Mouse (Mus musculus): Measurements from ENCODE around the gene Ccdc57.

Gene Ccdc57

GRCm38 (mm10) chr11:120959564-120959963 lies 26.9 kb upstream of the Ccdc57 start:
- POLR2A ChIA-PET: interaction anchor here in 3 of 4 experiments (0.6 to 9.6 kb wide), 11 partner anchors 9 to 73 kb away, joined by 3 to 85 read pairs (median 8); partner anchors contain the start of gene Slc16a3 (in 2 of the 3)

GRCm38 (mm10) chr11:120959066-120959465 lies 26.4 kb upstream of the Ccdc57 start:
- CTCF ChIA-PET: no interaction called here
- POLR2A ChIA-PET: interaction anchor here in 3 of 4 experiments (0.9 to 9.6 kb wide), 7 partner anchors 8 to 56 kb away, joined by 3 to 85 read pairs (median 15); partner anchors contain the start of genes Slc16a3 (in 2 of the 3) and Csnk1d (in 1 of the 3)

More at GRCm38 (mm10) chr11:120959564-120959963, 26.9 kb upstream of the Ccdc57 start:
- CTCF ChIA-PET: interaction anchor here in 1 of 4 experiments (1.2 kb wide), 1 partner anchor 54 kb away, joined by 3 read pairs; no protein-coding TSS in a partner anchor

GRCm38 (mm10) chr11:120957731-120958257 lies 25.1 kb upstream of the Ccdc57 start:
- ChIA-PET CTCF (interaction anchor here in 2 of 4 experiments (0.6 to 1.0 kb wide), 2 partner anchors 40 to 54 kb away, joined by 3 to 6 read pairs; no protein-coding TSS in a partner anchor), POLR2A (interaction anchor here in 3 of 4 experiments (0.7 to 4.7 kb wide), 9 partner anchors 7 to 229 kb away, joined by 3 to 50 read pairs (median 3); partner anchors contain the start of genes Csnk1d (in 1 of the 3) and Tex19.1 (in 1 of the 3))

- POLR2A ChIA-PET: interaction anchor here (0.7 to 4.7 kb wide), 12 partner anchors 8 to 189 kb away, joined by 3 to 50 read pairs (median 3); partner anchors contain the start of gene Tex19.1 (in 1 of the 4)
- CTCF ChIA-PET: interaction anchor here in 1 of 4 experiments (0.6 kb wide), 1 partner anchor 158 kb away, joined by 4 read pairs; no protein-coding TSS in a partner anchor
Observed at GRCm38 (mm10) chr11:120957052-120957451, 24.4 kb upstream of the Ccdc57 start.

- POLR2A ChIA-PET: interaction anchor here in 3 of 4 experiments (0.7 to 4.7 kb wide), 11 partner anchors 8 to 190 kb away, joined by 3 to 50 read pairs (median 4); partner anchors contain the start of gene Tex19.1 (in 1 of the 3)
- CTCF ChIA-PET: interaction anchor here in 1 of 4 experiments (0.6 to 2.6 kb wide), 3 partner anchors 8 to 179 kb away, joined by 3 to 9 read pairs (median 5); no protein-coding TSS in a partner anchor
Observed at GRCm38 (mm10) chr11:120955701-120956100, 23.0 kb upstream of the Ccdc57 start.

- ChIA-PET POLR2A (interaction anchor here in 3 of 4 experiments (0.6 to 4.7 kb wide), 18 partner anchors 9 to 774 kb away, joined by 3 to 50 read pairs (median 3); partner anchors contain the start of genes Ccdc57 (in 1 of the 3) and Narf (in 1 of the 3)), CTCF (interaction anchor here in 2 of 4 experiments (0.5 to 2.6 kb wide), 6 partner anchors 9 to 282 kb away, joined by 3 to 9 read pairs (median 4); partner anchors contain the start of gene Narf (in 1 of the 2))
Observed at GRCm38 (mm10) chr11:120954936-120955335, 22.3 kb upstream of the Ccdc57 start.

GRCm38 (mm10) chr11:120951731-120952730 lies 19.4 kb upstream of the Ccdc57 start:
- POLR2A ChIA-PET: interaction anchor here in 3 of 4 experiments (0.5 to 5.9 kb wide), 21 partner anchors 9 to 858 kb away, joined by 3 to 63 read pairs (median 4); partner anchors contain the start of genes Csnk1d (in 2 of the 3), B3gntl1 (in 1 of the 3), Ccdc57 (in 1 of the 3) and Narf (in 1 of the 3)

GRCm38 (mm10) chr11:120951237-120951636 lies 18.6 kb upstream of the Ccdc57 start:
- ChIA-PET POLR2A (interaction anchor here (0.6 to 5.9 kb wide), 70 partner anchors 8 to 858 kb away, joined by 3 to 63 read pairs (median 3); partner anchors contain the start of genes Csnk1d (in 3 of the 4), Ccdc57 (in 2 of the 4), Fasn (in 2 of the 4) and P4hb (in 2 of the 4)), CTCF (interaction anchor here in 2 of 4 experiments (0.7 to 1.7 kb wide), 14 partner anchors 12 to 231 kb away, joined by 3 to 7 read pairs (median 4); partner anchors contain the start of gene Ccdc57 (in 1 of the 2))

More at GRCm38 (mm10) chr11:120951731-120952730, 19.4 kb upstream of the Ccdc57 start:
- CTCF ChIA-PET: interaction anchor here in 1 of 4 experiments (1.2 to 1.7 kb wide), 2 partner anchors 12 to 101 kb away, joined by 3 to 5 read pairs; no protein-coding TSS in a partner anchor

GRCm38 (mm10) chr11:120950281-120951202 lies 17.9 kb upstream of the Ccdc57 start:
- ChIA-PET POLR2A (interaction anchor here (0.6 to 5.9 kb wide), 72 partner anchors 9 to 857 kb away, joined by 3 to 63 read pairs (median 3); partner anchors contain the start of genes Csnk1d (in 3 of the 4), Ccdc57 (in 2 of the 4), Fasn (in 2 of the 4) and P4hb (in 2 of the 4)), CTCF (interaction anchor here in 2 of 4 experiments (0.6 to 1.7 kb wide), 16 partner anchors 12 to 230 kb away, joined by 3 to 7 read pairs (median 4); partner anchors contain the start of gene Ccdc57 (in 1 of the 2))

GRCm38 (mm10) chr11:120949863-120950262 lies 17.2 kb upstream of the Ccdc57 start:
- POLR2A ChIA-PET: interaction anchor here in 3 of 4 experiments (0.7 to 5.9 kb wide), 22 partner anchors 9 to 723 kb away, joined by 3 to 63 read pairs (median 4); partner anchors contain the start of genes Ccdc57 (in 2 of the 3), Csnk1d (in 2 of the 3), B3gntl1 (in 1 of the 3) and Pycr1 (in 1 of the 3)
- CTCF ChIA-PET: interaction anchor here in 1 of 4 experiments (1.0 to 1.6 kb wide), 3 partner anchors 14 to 44 kb away, joined by 3 to 7 read pairs (median 3); no protein-coding TSS in a partner anchor

GRCm38 (mm10) chr11:120948861-120949851 lies 16.5 kb upstream of the Ccdc57 start:
- ChIA-PET CTCF (interaction anchor here in 2 of 4 experiments (1.4 to 1.6 kb wide), 2 partner anchors 15 to 173 kb away, joined by 3 read pairs; no protein-coding TSS in a partner anchor), POLR2A (interaction anchor here in 3 of 4 experiments (0.5 to 5.9 kb wide), 17 partner anchors 8 to 325 kb away, joined by 3 to 63 read pairs (median 3); partner anchors contain the start of genes Ccdc57 (in 2 of the 3), Csnk1d (in 1 of the 3), Pycr1 (in 1 of the 3) and Sirt7 (in 1 of the 3))

- ChIA-PET CTCF (interaction anchor here in 2 of 4 experiments (0.6 to 1.4 kb wide), 2 partner anchors 84 to 172 kb away, joined by 3 read pairs; no protein-coding TSS in a partner anchor), POLR2A (interaction anchor here in 3 of 4 experiments (0.6 to 5.9 kb wide), 8 partner anchors 14 to 305 kb away, joined by 3 to 63 read pairs (median 4); partner anchors contain the start of genes Ccdc57 (in 1 of the 3) and Pycr1 (in 1 of the 3))
Observed at GRCm38 (mm10) chr11:120948328-120948727, 15.7 kb upstream of the Ccdc57 start, which contains the start of gene Slc16a3. Gene Slc16a3, plus strand, starts transcription at chr11:120948480.

- CTCF ChIA-PET: interaction anchor here in 1 of 4 experiments (1.7 kb wide), 1 partner anchor 170 kb away, joined by 6 read pairs; no protein-coding TSS in a partner anchor
- POLR2A ChIA-PET: interaction anchor here in 2 of 4 experiments (0.6 to 1.1 kb wide), 4 partner anchors 12 to 52 kb away, joined by 3 to 4 read pairs (median 3); partner anchors contain the start of genes Ccdc57 (in 1 of the 2) and Csnk1d (in 1 of the 2)
Observed at GRCm38 (mm10) chr11:120945926-120946325, 13.3 kb upstream of the Ccdc57 start.

- ChIA-PET POLR2A (interaction anchor here in 1 of 4 experiments (0.6 to 0.7 kb wide), 2 partner anchors 46 to 51 kb away, joined by 3 read pairs; partner anchors contain the start of gene Csnk1d), CTCF (interaction anchor here in 1 of 4 experiments (1.7 kb wide), 1 partner anchor 169 kb away, joined by 6 read pairs; no protein-coding TSS in a partner anchor)
Observed at GRCm38 (mm10) chr11:120945266-120945665, 12.6 kb upstream of the Ccdc57 start.

Measured in embryonic stem cell, embryonic (primary cell).